Mouse (Mus musculus) activated CD4-positive, CD25-positive, alpha-beta regulatory T cell, adult 4 months (primary cell): Measurements from ENCODE around the gene Ctnnd1. TPM values are rescaled to one million over a fixed set of nuclear protein-coding genes. Genes with fewer than 3 reads are reported as not detected.
"Not testable (repeated sequence)": the region's sequence is repeated elsewhere in the genome, so short reads cannot be mapped to it uniquely, and the experiment has no call there.

Experiments
- ATAC-seq: one replicate; pipeline ENCODE4 v1.8.0; 2017
- polyA plus RNA-seq, 2 experiments: library from polyadenylated mRNA; unstranded; fragments of 100-300 nt; shearing (Covaris generic); gene quantifications; one replicate each; pipeline ENCODE4 v1.2.1; 2017

Gene Ctnnd1
- polyA plus RNA-seq = under 1 TPM; 0.29 to 0.67 TPM

DNA sequence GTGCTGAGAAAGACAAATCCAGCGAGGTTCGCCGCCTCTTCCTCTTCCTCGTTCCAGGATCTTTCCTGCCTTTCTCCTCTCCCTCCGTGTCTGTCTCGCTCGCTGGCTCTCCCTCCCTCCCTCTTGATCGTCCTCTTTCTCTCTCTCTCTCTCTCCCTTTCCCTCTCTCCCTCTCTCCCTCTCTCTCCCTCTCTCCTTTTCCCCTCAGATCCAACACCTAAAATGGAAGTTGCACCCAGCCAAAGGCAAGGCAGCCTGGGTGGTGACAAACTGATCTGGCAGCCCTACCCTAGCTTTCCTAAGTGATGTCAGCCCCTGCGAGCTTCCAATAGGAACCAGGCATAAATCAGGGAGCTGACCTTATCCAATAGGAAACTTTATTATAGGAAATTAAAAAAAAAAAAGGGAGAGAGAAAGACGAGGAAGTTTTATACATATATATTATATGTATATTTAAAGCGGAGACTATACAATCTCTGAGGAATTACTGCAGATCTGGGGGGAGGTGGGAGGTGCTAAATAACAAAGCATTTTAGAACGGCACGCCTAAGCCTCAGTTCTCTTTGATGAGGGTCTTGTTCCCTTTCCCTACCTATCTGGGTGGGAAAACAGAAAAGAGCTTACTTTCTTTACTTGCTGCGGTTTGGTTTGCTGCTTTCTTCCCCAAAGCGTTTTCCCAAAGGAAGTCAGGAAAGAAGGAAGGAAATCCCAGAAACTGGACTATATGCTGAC lies at the start of gene Ctnnd1:
Gene Ctnnd1 (minus strand): TSS at position 302 of the 732 bp plus-strand sequence.
- ATAC-seq = no peak

DNA sequence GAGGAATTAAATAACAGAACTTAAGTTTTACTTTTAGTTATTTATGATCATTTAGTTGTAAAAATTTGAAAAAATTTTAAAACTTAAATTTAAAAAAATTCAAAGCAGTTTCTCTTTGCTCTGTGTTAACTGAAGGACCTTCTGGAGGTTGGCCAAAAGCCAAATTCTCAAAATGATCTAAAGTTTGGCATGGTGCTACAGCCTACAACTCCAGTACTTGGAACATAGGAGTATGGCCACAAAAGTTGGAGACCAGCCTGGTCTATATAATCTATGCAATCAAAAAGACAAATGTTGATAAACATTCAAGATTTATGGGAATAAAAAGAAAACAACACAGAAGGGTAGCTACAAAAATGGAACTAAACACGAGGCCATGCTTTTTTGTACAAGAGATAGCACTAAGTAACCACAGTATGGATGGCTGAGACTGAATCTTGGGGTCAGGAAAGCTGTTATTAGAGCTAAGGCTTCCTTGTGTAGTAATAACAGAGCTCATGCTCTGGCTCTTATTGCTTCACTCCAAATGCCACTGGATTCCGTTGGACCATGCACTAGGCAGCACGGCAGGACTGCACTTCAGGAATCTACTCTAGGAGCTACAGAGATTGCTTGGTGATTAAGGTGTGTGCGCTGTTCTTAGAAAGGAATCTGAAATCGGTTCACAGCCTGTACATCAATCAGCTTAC lies 44.6 kb upstream of the Ctnnd1 start:
- no peak for ATAC-seq

- ATAC-seq = no peak
Observed at GRCm38 (mm10) chr2:84690050-84690449, 39.5 kb upstream of the Ctnnd1 start.

DNA sequence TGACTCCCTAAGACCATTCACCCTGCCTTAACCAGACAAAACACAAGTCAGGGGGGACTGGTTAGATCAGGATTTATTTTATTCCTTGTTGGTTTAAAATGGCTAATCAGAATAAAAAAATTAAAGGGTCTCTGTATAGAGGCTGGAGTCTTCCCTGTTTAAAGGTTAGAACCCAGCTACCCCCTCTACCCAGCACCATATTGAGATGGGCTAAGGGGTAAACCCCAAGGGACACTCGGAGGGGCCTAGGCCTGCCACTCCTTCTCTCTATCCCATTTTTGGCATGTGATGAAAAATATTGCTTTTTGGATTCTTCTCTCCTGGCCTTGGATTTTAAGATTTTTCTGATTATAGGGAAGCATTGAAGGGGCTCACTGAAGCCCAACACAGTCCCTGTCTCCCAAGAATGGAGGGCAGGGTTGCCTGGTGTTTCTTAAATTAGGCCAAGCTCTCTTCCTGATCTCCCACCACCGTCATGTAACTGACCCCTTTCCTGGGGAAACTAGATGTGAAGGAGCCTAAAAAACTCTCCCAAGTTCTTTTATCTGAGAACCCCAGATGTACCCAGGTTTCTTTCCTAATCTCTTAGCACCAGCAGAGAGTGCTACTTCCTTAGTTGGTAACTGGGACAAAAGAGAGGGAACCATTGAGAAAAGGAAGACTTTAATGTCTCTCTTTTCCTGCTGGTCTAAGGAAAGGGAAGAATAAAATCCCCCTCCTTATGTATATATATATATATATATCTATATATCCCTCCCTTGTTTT lies 37.7 kb upstream of the Ctnnd1 start:
- ATAC-seq = no peak

GRCm38 (mm10) chr2:84682605-84683183 lies 32.1 kb upstream of the Ctnnd1 start:
- no peak for ATAC-seq

- no peak for ATAC-seq
Observed at GRCm38 (mm10) chr2:84679016-84679415, 28.5 kb upstream of the Ctnnd1 start, which contains the start of gene Tmx2. Gene Tmx2 (minus strand): TSS chr2:84679140.

- ATAC-seq = peak; percentile 98
Observed at GRCm38 (mm10) chr2:84677968-84678880, 27.7 kb upstream of the Ctnnd1 start, which contains the start of the genes Gm28635 and Med19. Gene Gm28635 (minus strand): TSS chr2:84678041. Gene Med19 (plus strand): TSS chr2:84678402.

- ATAC-seq = peak; percentile 1
Observed at GRCm38 (mm10) chr2:84677270-84677967, 26.9 kb upstream of the Ctnnd1 start.

DNA sequence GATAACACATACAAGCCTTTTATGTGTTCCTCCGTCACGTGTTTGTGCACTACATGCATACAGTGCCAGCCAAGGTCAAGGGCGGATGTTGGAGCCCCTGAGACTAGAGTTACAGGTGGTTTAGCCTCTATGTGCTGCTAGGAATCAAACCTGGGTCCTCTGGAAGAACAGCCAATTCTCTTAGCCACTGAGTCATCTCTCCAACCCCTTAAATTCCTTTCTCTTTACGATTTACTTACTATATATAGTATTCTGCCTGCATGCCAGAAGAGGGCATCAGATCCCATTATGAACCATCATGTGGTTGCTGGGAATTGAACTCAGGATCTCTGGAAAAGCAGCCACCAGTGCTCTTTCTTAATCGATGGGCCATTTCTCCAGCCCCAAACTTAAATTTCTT lies 21.0 kb upstream of the Ctnnd1 start:
- ATAC-seq = not testable (repeated sequence)

DNA sequence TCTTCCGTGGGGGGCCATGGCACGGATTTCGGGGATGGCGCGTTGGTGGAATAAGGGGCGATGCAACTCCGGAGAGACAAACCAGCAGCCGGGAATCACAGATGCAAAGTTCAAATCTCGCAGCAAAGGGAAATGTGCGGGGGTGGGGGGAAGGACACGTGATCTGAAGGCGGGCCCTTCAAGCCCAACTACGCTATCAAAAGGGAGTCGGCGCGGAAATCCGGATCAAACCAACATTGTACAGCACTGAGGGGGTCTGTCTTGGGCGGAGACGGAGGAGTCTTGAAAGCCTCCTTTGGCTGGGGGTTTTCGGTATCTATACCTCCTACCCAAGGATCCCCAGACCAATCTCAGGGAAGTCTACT lies 20.0 kb upstream of the Ctnnd1 start, which contains the start of gene Selenoh:
Gene Selenoh (minus strand): TSS at position 202 of the 365 bp plus-strand sequence.
- ATAC-seq = peak; percentile 100

- ATAC-seq = peak; percentile 21
Observed at GRCm38 (mm10) chr2:84669828-84670568, 19.4 kb upstream of the Ctnnd1 start.

- no peak for ATAC-seq
Observed at GRCm38 (mm10) chr2:84666081-84666480, 15.5 kb upstream of the Ctnnd1 start.

DNA sequence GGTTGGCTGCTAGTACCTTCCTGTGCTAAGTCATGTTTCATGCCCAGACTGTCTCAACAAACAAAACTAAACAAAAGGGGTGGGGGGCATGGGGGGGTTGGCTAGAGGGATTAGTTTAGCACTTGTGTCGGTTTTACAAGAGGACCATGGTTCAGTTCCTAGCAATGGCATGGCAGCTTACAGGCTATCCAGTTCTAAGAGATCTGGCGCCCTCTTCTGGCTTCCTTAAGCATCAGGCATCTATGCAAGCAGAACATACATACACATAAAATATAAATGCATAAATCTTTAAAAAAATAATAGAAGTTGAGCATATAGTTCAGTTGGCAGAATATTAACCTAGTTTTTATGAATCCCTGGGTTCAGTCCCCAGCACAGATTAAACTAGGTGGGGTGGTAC lies 12.3 kb upstream of the Ctnnd1 start:
- ATAC-seq = peak; percentile 33

GRCm38 (mm10) chr2:84660253-84660652 lies 9.7 kb upstream of the Ctnnd1 start:
- ATAC-seq = peak; percentile 92

GRCm38 (mm10) chr2:84658806-84659205 lies 8.2 kb upstream of the Ctnnd1 start, which contains the start of gene Btbd18:
Gene Btbd18 (plus strand): TSS chr2:84659079.
- no peak for ATAC-seq

GRCm38 (mm10) chr2:84655864-84656263 lies 5.3 kb upstream of the Ctnnd1 start:
- ATAC-seq = no peak

DNA sequence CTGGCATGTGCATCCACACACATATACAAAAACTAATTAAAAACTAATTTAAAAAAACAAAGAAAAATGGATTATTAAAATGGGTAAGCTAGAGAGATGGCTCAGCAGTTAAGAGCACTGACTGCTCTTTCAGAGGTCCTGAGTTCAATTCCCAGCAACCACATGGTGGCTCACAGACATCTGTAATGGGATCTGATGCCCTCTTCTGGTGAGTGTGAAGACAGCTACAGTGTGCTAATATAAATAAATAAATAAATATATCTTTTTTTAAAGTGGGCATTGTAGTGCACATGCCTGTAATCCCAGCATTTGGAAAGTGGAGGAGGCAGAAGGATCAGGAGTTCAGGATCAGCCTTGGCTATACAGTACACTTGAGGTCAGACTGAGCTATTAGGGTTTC lies 2.8 kb upstream of the Ctnnd1 start:
- ATAC-seq = no peak

GRCm38 (mm10) chr2:84649674-84650073 lies 891 bp downstream of the Ctnnd1 start:
- ATAC-seq = no peak

GRCm38 (mm10) chr2:84648369-84648768 lies 2.2 kb downstream of the Ctnnd1 start:
- no peak for ATAC-seq

GRCm38 (mm10) chr2:84647051-84647568 lies 3.5 kb downstream of the Ctnnd1 start:
- no peak for ATAC-seq
